Mouse (Mus musculus) limb, embryonic 10.5 days (tissue): ENCODE data around the gene Man1b1. TPM values are rescaled to one million over a fixed set of nuclear protein-coding genes. Genes with fewer than 3 reads are reported as not detected.

Source experiments
- DNase-seq: peaks from one replicate; pipeline ENCODE4 v3.0.0-alpha.2; 2017; ENCODE audit warnings: low spot score
- H3K27ac ChIP-seq: fragments of 300-500 bp; sonication (generic); 2 replicates; pipeline ENCODE4 v1.5.1; 2016; ENCODE audit warnings: mild to moderate bottlenecking
- H3K27me3 ChIP-seq: fragments of 300-500 bp; sonication (generic); 2 replicates; pipeline ENCODE4 v1.6.1; 2016; ENCODE audit warnings: low read depth, mild to moderate bottlenecking; ENCODE audit not compliant: poor library complexity, severe bottlenecking
- H3K36me3 ChIP-seq: fragments of 300-500 bp; sonication (generic); 2 replicates; pipeline ENCODE4 v1.6.1; 2016; ENCODE audit warnings: mild to moderate bottlenecking, moderate library complexity
- H3K4me1 ChIP-seq: fragments of 300-500 bp; sonication (generic); 2 replicates; pipeline ENCODE4 v1.6.1; 2016
- H3K4me3 ChIP-seq: fragments of 300-500 bp; sonication (generic); 2 replicates; pipeline ENCODE4 v1.5.1; 2016; ENCODE audit warnings: mild to moderate bottlenecking, moderate library complexity
- H3K9me3 ChIP-seq: fragments of 300-500 bp; sonication (generic); replicated peaks from 2 replicates; pipeline ENCODE4 v1.6.1; 2016; ENCODE audit warnings: mild to moderate bottlenecking
- WGBS: fragments of 180-500 bp; shearing (Covaris S2); methylation state at CpG from one replicate; pipeline ENCODE4 v1.1.7; 2016; 5-methylcytosine and 5-hydroxymethylcytosine counted together
- polyA plus RNA-seq: library from polyadenylated mRNA; unstranded; fragments of >200 nt; fragmentation: Nextera tagmentation; extraction: Ambion mirVana; gene quantifications from 2 replicates; pipeline ENCODE4 v1.2.1, GENCODE M21; 2016

Gene Man1b1
- 42.6 and 54.6 TPM in 2 replicates for polyA plus RNA-seq

DNA sequence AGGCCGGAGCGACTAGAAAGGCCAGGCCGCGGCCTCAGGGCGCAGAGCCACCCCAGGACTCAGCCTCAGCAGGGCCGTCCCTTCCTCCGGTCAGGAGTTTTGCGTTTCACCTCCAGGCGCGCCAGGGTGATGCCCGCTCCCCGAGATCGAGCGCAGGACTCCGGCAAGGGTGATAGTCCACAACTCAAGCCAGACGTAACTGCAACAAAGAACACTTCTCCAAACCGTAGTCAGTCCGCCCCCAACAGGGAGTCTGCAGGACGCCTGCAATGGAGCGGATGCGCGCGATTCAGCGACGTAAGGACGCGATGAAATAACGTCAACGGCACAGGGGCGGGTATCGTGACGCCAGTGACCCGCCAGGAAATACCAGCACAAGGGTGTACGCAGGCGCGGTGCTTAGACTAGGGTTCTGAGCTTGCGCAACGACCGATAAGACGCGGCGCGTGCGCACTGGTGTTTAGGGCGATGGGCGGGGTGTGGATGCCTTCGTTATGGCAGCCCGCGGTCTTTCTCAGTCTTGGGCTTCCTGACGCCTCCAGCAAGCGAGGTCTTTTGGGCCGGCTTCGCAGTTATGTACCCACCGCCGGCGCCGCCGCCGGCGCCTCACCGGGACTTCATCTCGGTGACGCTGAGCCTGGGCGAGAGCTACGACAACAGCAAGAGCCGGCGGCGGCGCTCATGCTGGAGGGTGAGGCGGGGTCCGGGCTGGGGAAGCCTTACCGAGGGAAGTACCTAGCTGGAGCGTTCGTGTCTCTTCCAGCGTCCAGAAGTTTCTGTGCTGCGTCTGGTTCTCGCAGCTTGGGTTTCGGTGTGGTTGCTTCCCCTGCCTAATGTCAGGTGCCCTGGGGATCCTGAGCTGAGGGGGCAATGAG is at the start of gene Man1b1:
Gene Man1b1, plus strand, starts transcription at position 53 of the 875 bp plus-strand sequence.
- H3K4me3 ChIP-seq: peak within 1 kb of the TSS; percentile 91
- peaks cover 22% of the 10 kb centered on the region for H3K4me1 ChIP-seq
- no peaks in the 10 kb centered on the region for H3K27me3 ChIP-seq
- peak within 1 kb of the TSS; percentile 95 for H3K27ac ChIP-seq
- peaks cover 40% of the 10 kb centered on the region for H3K36me3 ChIP-seq
- under 1% methylated on average over 78 of the region's 78 CpGs for WGBS
- peak; percentile 100 for DNase-seq
- H3K9me3 ChIP-seq: no peaks in the 10 kb centered on the region

DNA sequence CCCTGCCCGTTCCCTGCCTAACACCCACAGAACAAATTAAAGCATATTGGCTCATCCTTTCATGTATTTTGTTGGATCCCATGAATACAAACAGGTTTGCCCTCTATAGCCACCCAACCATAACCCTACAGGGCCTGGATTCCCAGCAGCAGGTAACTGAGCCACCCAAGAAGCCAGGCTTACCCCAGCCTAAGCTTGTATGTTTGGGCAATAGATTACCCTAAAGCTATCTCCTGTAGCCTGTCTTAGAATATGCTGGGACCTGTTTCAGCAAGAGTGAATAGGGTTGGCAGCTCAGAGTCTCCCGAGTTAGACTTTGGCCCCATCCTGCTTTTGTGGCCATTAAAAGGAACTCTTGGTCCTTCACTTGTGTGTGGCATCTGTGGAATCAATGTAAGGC is 46.6 kb upstream of the Man1b1 start:
- DNase-seq: no peak
- Histone ChIP-seq H3K9me3 (no peaks in the 10 kb centered on the region), H3K4me3 (no peak overlapping the region), H3K4me1 (peaks cover 8% of the 10 kb centered on the region), H3K36me3 (peaks cover 62% of the 10 kb centered on the region), H3K27ac (no peak overlapping the region), H3K27me3 (peaks cover 47% of the 10 kb centered on the region)
- 90% methylated on average over 2 of the region's 2 CpGs for WGBS

DNA sequence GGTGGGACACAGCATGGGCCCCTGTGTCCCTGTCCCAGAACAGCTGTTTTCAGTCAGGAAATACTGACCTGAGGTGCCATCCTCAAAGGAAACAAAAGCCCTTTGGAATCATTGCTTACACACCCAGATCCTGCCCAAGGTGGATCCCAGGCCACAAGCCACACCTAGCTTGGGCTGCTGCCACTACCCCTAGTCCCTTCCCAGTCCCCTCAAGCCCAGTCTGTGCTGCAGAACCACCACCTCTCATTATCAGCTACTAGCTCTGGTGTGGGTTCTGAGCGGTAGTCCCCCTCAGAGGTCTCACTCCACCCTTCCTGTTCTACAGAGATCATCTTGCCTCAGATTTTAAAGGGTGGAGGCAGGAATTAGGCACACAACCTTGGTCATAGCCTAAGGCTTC is 45.8 kb upstream of the Man1b1 start:
- 92% methylated on average over 1 of the region's 1 CpGs for WGBS
- H3K4me1 ChIP-seq: peaks cover 15% of the 10 kb centered on the region
- no peak for DNase-seq
- H3K27ac ChIP-seq: no peak overlapping the region
- H3K27me3 ChIP-seq: peaks cover 55% of the 10 kb centered on the region
- no peak overlapping the region for H3K4me3 ChIP-seq
- H3K36me3 ChIP-seq: peaks cover 55% of the 10 kb centered on the region
- no peaks in the 10 kb centered on the region for H3K9me3 ChIP-seq

DNA sequence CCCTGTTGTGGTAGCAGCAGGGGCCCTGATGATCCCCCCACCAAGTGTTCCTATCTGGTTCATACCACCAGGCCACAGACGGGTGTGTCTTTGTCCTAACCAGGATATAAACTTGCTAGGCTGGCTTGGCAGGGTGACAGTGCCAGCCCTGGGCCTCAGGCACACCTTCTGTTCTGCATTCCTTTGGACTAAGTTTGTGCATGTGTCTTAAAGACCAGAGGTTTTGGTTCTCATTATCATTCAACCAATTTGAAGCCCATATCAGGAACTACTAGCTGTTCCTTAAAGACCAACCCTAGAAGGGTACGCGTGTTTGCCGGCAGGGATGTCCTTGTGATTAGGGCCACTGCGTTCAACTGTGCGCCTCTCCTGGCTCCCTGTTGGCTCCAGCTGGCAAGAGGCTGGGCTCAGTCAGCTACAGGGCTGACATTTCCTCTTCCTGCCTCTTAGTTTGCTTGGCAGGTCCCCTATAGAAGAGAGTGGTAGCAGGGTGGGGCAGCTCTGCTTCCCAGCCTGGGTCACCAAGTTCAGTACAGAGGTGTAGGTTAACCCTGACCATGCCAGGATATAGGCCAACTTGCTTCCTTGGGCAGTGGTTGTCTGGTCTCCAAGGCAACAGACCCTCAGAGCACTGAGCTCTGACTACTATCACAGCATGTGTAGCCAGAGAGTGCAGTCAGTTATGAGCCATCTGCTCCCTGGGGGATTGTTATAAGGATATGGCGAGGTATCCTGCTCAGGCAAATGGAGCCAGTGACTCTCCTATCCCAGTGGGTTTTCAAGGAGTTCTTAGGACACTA is 45.1 kb upstream of the Man1b1 start:
- H3K27me3 ChIP-seq: peaks cover 62% of the 10 kb centered on the region
- WGBS: 55% methylated on average over 7 of the region's 7 CpGs
- H3K4me3 ChIP-seq: no peak overlapping the region
- peaks cover 22% of the 10 kb centered on the region for H3K4me1 ChIP-seq
- H3K27ac ChIP-seq: no peak overlapping the region
- no peaks in the 10 kb centered on the region for H3K9me3 ChIP-seq
- DNase-seq: no peak
- peaks cover 48% of the 10 kb centered on the region for H3K36me3 ChIP-seq

DNA sequence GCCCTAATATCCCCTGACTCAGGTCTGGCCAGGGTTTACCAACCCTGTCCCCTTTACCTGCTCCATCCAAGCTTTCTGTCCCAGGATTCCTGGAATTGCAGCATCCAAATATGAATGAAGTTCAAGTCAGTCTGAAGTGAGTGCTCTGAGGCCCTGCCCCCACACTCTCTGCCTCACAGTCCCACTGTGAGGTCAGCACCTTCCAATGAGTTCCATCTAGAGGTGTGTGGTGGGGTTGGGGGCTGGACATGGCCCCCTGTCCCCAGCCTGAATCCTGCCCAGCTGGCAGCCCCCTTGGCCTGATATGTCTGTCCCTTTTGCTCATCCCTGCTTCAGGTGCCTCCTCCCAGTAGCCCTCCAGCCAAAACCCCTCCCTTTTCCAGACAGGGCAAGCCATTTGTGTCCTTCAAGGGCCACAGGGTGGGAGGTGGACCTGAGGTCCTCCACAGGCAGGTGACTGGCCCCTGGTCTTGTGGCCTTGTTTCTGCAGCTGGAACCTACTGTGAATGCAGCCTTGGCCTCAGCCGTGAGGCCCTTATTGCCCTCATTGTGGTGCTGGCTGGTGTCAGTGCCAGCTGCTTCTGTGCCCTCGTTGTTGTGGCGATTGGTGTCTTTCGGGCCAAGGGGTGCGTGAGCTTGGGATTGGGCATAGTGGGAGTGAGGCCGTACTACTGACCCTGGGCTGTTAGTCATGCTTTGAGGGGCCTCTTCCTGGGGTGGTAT is 44.0 kb upstream of the Man1b1 start, which contains the start of gene Tmem210:
Gene Tmem210, plus strand, starts transcription at position 219 of the 723 bp plus-strand sequence.
- no peak within 1 kb of the TSS for H3K4me3 ChIP-seq
- 85% methylated on average over 6 of the region's 6 CpGs for WGBS
- peaks cover 27% of the 10 kb centered on the region for H3K4me1 ChIP-seq

DNA sequence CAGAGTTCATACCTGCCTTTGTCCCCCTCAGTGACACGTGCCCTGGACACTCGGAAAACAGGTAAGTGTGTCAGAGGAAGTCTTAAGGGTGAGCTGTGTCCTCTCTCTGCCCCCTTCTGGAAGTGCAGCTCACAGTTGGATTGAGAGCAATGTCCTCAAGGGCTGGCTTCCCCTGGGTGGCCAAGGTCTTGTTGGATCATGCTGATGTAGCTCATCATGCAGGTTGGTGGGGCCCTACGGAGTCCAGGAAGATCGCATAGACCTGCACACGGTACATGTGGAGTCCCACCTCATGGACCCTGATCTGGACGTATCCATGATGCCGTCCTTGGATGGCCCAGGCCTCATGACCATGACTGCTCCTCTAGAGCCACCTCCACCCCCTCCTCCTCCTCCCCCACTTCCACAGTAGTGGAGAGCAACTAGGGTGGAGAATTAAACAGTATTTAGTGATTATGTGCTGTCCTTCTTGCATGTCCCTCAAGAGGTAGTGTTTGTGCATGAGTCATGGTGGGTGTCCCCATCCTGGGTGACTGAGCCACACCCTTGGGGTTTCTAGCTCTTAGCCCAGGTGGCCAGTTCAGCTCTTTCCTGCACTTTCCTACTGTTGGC is 43.3 kb upstream of the Man1b1 start:
- Histone ChIP-seq H3K27ac (no peak overlapping the region), H3K27me3 (peaks cover 80% of the 10 kb centered on the region), H3K4me3 (no peak overlapping the region), H3K4me1 (peaks cover 27% of the 10 kb centered on the region), H3K9me3 (no peaks in the 10 kb centered on the region), H3K36me3 (peaks cover 30% of the 10 kb centered on the region)
- no peak for DNase-seq
- 82% methylated on average over 7 of the region's 7 CpGs for WGBS

More for the DNA sequence above, 44.0 kb upstream of the Man1b1 start, which contains the start of gene Tmem210:
- no peak for DNase-seq
- Histone ChIP-seq H3K36me3 (peaks cover 37% of the 10 kb centered on the region), H3K9me3 (no peaks in the 10 kb centered on the region), H3K27ac (no peak within 1 kb of the TSS), H3K27me3 (peaks cover 72% of the 10 kb centered on the region)

DNA sequence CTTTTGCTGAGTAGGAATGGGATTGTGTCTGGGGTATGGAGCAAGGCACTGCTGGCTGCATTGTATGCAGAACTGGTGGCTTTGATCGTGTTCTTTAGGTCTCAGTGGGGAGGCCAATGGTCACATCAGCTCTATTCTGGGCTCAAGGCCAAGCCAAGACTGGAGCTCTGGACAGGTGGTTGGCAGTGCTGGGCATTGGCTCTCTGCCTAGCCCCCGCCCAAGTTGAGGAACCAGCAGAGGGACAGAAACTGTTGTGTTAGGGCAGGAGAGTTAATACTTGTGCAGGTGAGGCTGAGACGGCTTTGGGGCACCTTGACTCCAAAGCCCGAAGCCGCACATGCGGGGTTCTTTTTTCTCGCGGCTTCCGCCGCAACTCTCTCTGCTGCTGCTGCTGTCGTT is 42.5 kb upstream of the Man1b1 start, which contains the start of gene Lrrc26:
Gene Lrrc26, plus strand, starts transcription at position 265 of the 400 bp plus-strand sequence.
- Histone ChIP-seq H3K4me3 (peak within 1 kb of the TSS; percentile 22), H3K27me3 (peaks cover 88% of the 10 kb centered on the region)
- WGBS: 16% methylated on average over 11 of the region's 11 CpGs

DNA sequence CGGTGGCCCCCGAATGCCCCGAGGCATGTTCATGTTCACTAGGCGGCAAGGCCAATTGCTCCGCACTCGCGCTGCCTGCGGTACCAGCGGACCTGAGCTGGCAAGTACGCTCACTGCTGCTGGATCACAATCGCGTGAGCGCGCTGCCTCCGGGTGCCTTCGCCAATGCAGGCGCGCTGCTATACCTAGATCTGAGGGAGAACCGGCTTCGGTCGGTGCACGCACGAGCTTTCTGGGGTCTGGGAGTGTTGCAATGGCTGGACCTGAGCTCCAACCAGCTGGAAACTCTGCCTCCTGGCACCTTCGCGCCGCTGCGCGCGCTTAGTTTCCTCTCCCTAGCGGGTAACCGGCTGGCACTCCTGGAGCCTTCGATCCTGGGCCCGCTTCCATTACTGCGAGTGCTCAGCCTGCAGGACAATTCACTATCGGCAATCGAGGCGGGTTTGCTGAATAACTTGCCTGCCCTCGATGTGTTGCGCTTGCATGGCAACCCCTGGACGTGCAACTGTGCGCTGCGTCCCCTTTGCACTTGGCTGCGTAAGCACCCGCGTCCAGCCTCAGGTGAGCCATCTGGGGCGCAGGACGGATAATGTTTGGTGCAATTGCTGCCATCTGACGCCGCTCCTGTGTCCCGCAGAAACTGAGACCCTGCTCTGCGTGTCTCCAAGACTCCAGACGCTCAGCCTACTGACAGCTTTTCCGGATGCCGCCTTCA is 41.9 kb upstream of the Man1b1 start:
- H3K27me3 ChIP-seq: peaks cover 94% of the 10 kb centered on the region
- H3K27ac ChIP-seq: no peak overlapping the region
- peaks cover 16% of the 10 kb centered on the region for H3K36me3 ChIP-seq
- no peaks in the 10 kb centered on the region for H3K9me3 ChIP-seq
- H3K4me3 ChIP-seq: peak overlapping the region; percentile 22
- 2% methylated on average over 54 of the region's 54 CpGs for WGBS
- peaks cover 27% of the 10 kb centered on the region for H3K4me1 ChIP-seq
- DNase-seq: peak; percentile 41

More for the DNA sequence above, 42.5 kb upstream of the Man1b1 start, which contains the start of gene Lrrc26:
- DNase-seq: no peak
- Histone ChIP-seq H3K27ac (no peak within 1 kb of the TSS), H3K4me1 (peaks cover 27% of the 10 kb centered on the region), H3K36me3 (peaks cover 22% of the 10 kb centered on the region), H3K9me3 (no peaks in the 10 kb centered on the region)

DNA sequence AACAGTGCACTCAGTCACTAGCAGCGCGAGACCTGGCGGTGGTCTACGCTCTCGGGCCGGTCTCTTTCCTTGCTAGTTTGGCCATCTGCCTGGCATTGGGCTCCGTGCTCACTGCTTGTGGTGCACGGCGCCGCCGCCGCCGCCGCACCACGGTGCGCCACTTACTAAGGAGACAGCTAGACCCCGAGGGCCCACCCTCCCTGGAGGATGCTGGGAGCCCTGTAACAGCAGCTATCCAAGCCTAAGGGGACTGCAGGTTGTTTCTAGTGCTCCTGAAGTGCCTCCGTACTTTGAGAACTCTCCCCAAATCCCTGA is 41.4 kb upstream of the Man1b1 start:
- no peak overlapping the region for H3K27ac ChIP-seq
- H3K9me3 ChIP-seq: no peaks in the 10 kb centered on the region
- 2% methylated on average over 18 of the region's 18 CpGs for WGBS
- peak overlapping the region; percentile 22 for H3K4me3 ChIP-seq
- H3K36me3 ChIP-seq: peaks cover 11% of the 10 kb centered on the region
- H3K4me1 ChIP-seq: peaks cover 27% of the 10 kb centered on the region
- DNase-seq: no peak
- H3K27me3 ChIP-seq: peaks cover 99% of the 10 kb centered on the region

DNA sequence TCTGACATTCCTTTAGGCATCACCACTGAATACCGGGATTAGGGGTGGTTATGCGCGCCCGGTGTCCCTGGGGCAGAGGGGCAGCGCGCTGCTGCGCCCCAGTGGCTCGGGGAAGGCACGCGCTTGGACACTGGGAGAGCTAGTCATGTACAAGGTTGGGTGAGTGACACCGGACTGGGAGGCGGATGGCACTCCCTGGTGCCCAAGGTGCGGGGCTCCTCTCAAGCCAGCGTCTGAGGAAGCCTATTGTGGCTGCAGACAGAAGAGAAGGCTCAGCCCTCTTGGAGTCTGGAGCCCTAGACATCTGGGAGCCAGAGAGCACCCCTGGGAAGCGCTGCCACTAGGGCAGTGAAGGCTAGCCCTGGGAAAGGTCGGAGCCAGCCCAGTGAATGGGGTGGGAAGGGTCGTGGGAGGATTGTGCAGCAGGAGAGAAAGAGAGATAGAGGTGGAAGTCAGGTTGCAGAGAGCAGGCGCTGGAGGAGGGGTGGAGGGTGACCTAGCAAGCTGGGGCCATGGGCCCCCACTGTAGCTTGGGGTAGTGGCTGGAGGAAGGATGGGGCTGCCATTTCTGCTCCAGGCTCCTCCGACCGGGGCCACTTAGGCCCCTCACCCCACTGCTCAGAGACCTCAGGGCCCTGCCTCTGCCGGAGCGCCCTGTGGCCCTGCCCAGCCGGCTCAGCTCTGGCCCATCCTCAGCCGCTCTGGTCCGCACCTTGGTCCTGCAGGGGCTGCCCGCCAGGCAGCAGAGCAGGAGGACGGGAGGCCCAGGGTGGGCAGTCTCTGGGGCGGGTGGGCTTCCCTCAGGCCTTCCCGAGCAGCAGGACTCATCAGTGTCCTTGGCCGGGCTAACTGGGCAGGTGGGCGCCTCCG is 40.7 kb upstream of the Man1b1 start:
- Histone ChIP-seq H3K9me3 (no peaks in the 10 kb centered on the region), H3K36me3 (peaks cover 4% of the 10 kb centered on the region), H3K27me3 (peaks cover 100% of the 10 kb centered on the region), H3K27ac (no peak overlapping the region), H3K4me3 (peak overlapping the region; percentile 40), H3K4me1 (peaks cover 27% of the 10 kb centered on the region)
- WGBS: 7% methylated on average over 32 of the region's 32 CpGs
- peak; percentile 46 for DNase-seq

DNA sequence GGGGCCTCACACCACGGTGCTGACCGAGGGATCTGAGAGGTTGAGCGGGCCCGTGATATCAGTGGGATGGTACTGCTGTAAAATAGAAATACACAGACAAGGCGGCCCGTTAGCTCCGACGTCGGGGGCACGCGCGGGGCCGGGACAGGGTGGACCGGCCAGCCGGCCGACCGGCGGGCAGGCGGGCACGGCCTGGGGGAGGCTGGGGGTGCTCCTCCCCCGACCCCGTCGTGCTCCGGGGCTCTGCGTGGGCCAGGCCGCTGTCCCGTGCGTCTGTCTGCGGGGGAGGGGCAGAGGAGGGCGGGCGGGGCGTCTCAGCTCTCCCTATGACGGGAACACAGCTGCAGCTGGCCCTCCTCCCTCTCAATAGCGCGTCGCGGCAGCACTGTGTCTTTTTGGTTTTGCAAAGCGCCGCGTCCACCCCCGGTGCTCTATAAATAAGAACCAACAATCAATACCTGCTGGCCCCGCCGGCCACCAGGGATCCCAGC is 40.0 kb upstream of the Man1b1 start:
- 8% methylated on average over 42 of the region's 43 CpGs for WGBS
- Histone ChIP-seq H3K9me3 (no peaks in the 10 kb centered on the region), H3K27me3 (peaks cover 100% of the 10 kb centered on the region), H3K4me3 (peak overlapping the region; percentile 40), H3K4me1 (peaks cover 27% of the 10 kb centered on the region), H3K27ac (no peak overlapping the region), H3K36me3 (no peaks in the 10 kb centered on the region)
- no peak for DNase-seq
